Mouse (Mus musculus) right cerebral cortex, postnatal 14 days (tissue): ENCODE data around the gene Tcaf3.

Experiments
- DNase-seq: peaks from one replicate; pipeline ENCODE4 v3.0.0; 2022

Gene Tcaf3

GRCm38 (mm10) chr6:42542036-42543031 is 55.2 kb downstream of the Tcaf3 start:
- DNase-seq = no peak

DNA sequence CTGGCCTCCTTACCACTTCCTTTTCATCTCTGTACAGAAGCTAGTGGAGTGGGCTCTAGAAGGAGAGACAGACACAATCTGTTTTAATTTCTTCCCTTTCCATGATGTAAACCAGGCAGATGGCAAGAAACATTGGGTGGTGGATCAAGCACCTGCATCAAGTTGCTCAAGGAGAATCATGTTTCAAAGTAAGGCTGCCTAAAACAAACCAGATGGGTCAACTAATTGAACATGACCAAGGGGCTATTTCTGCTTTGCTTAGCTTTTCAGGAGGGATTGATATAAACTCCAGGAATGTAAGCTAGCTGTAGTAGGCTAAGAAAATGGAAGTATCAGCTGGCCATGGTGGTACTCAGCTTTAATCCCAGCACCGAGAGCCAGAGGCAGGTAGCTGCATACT is 56.8 kb downstream of the Tcaf3 start:
- DNase-seq = no peak

DNA sequence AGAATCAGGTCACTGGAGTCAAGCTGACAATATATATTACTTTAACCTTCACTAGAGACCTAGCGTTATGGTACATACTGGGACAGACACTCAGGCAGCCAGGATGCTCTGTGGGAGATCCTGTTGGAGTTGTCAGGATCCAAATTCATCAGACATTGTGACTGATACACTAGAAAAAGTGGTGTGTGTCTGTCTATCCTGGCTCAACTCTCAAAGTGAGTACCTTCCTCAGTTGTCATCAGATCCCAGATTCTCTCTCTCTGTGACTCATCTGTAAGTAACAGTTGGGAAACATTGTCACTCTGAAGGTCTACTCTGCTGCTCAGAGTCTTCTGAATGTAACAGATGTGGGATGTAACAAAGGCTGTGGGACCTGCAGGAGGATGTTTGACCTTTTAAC is 57.8 kb downstream of the Tcaf3 start:
- no peak for DNase-seq
